ENCODE assay signal across 7 mouse cellular contexts in genomic region chr16:90386514-90387160, GRCm38 (mm10). TPM values are rescaled to one million over a fixed set of nuclear protein-coding genes. Genes with fewer than 3 reads are reported as not detected.
DNase-seq lines count a peak whose midpoint lies in the region; ATAC-seq and TF ChIP-seq lines count a peak whose summit lies in the region.

No protein-coding gene starts in this region.

- WGBS in forebrain, embryonic 13.5 days = under 1% methylated on average over 40 of the region's 49 CpGs
- under 1% methylated on average over 36 of the region's 49 CpGs for WGBS in hindbrain, embryonic 12.5 days
- WGBS in limb, embryonic 12.5 days = under 1% methylated on average over 49 of the region's 49 CpGs
- WGBS in midbrain, embryonic 14.5 days = under 1% methylated on average over 49 of the region's 49 CpGs
- WGBS in stomach, postnatal 0 days = under 1% methylated on average over 43 of the region's 49 CpGs

- H3K27me3 ChIP-seq in G1E (ENCODE audit: insufficient read depth, low read length) = 0 out of 2 replicates have a peak, but pooled peaks cover 3% of the 10 kb centered on the region
- no peaks in the 10 kb centered on the region for H3K27me3 ChIP-seq in forebrain, embryonic 13.5 days
- peaks cover 21% of the 10 kb centered on the region for H3K27me3 ChIP-seq in hindbrain, embryonic 12.5 days
- peaks cover 16% of the 10 kb centered on the region; the same call in 1 of the 2 replicates for H3K27me3 ChIP-seq in limb, embryonic 12.5 days
- H3K27me3 ChIP-seq in midbrain, embryonic 14.5 days (ENCODE audit: control insufficient read depth, insufficient read depth, low read length) = peaks cover 7% of the 10 kb centered on the region; the same call in 1 of the 2 replicates
- H3K27me3 ChIP-seq in stomach, postnatal 0 days (ENCODE audit: control insufficient read depth, insufficient read depth, low read length) = no peaks in the 10 kb centered on the region; the same call in 1 of the 2 replicates

- H3K9ac ChIP-seq in forebrain, embryonic 13.5 days = peak overlapping the region; percentile 97
- H3K9ac ChIP-seq in hindbrain, embryonic 12.5 days = peak overlapping the region; percentile 84
- peak overlapping the region; percentile 95 for H3K9ac ChIP-seq in limb, embryonic 12.5 days (replicated peaks)
- peak overlapping the region; percentile 89 for H3K9ac ChIP-seq in midbrain, embryonic 14.5 days (replicated peaks; ENCODE audit: low read length)
- peak overlapping the region; percentile 79 for H3K9ac ChIP-seq in stomach, postnatal 0 days (ENCODE audit: low read length)

- peaks cover 59% of the 10 kb centered on the region for H3K9me3 ChIP-seq in G1E (replicated peaks)
- no peaks in the 10 kb centered on the region; the same call in 1 of the 2 replicates for H3K9me3 ChIP-seq in forebrain, embryonic 13.5 days (replicated peaks)
- no peaks in the 10 kb centered on the region; the same call in 1 of the 2 replicates for H3K9me3 ChIP-seq in hindbrain, embryonic 12.5 days (replicated peaks)
- H3K9me3 ChIP-seq in limb, embryonic 12.5 days = peaks cover 11% of the 10 kb centered on the region; the same call in 1 of the 2 replicates
- no peaks in the 10 kb centered on the region for H3K9me3 ChIP-seq in midbrain, embryonic 14.5 days (ENCODE audit: control insufficient read depth, low read length)
- no peaks in the 10 kb centered on the region for H3K9me3 ChIP-seq in stomach, postnatal 0 days (ENCODE audit: control insufficient read depth, low read length)

- no peaks in the 10 kb centered on the region for H3K36me3 ChIP-seq in G1E (replicated peaks)
- H3K36me3 ChIP-seq in forebrain, embryonic 13.5 days (ENCODE audit: poor library complexity, severe bottlenecking) = peaks cover 20% of the 10 kb centered on the region
- peaks cover 13% of the 10 kb centered on the region for H3K36me3 ChIP-seq in hindbrain, embryonic 12.5 days
- peaks cover 22% of the 10 kb centered on the region for H3K36me3 ChIP-seq in limb, embryonic 12.5 days
- H3K36me3 ChIP-seq in midbrain, embryonic 14.5 days (ENCODE audit: control insufficient read depth, insufficient read depth, low read length) = 0 out of 2 replicates have a peak, but pooled peaks cover 6% of the 10 kb centered on the region
- no peaks in the 10 kb centered on the region for H3K36me3 ChIP-seq in stomach, postnatal 0 days (ENCODE audit: control insufficient read depth, insufficient read depth, low read length)

- peak overlapping the region; percentile 93 for H3K4me2 ChIP-seq in forebrain, embryonic 13.5 days
- peak overlapping the region; percentile 80 for H3K4me2 ChIP-seq in hindbrain, embryonic 12.5 days (replicated peaks)
- H3K4me2 ChIP-seq in limb, embryonic 12.5 days = peak overlapping the region; percentile 82
- peak overlapping the region; percentile 80 for H3K4me2 ChIP-seq in midbrain, embryonic 14.5 days (ENCODE audit: low read length)
- H3K4me2 ChIP-seq in stomach, postnatal 0 days (replicated peaks; ENCODE audit: low read depth) = peak overlapping the region; percentile 95

- TF ChIP-seq EP300 in stomach, postnatal 0 days (optimal IDR thresholded peaks at IDR 0.05) = no peak

- no peak for TF ChIP-seq CTCF in G1E (IDR thresholded peaks at IDR 0.05; ENCODE audit: low read depth, low read length)
- peak; percentile 68 for TF ChIP-seq CTCF in stomach, postnatal 0 days (IDR thresholded peaks at IDR 0.05; ENCODE audit: low read depth)

- H3K4me3 ChIP-seq in G1E (ENCODE audit: low read depth, low read length) = peak overlapping the region; percentile 9; the same call in 1 of the 2 replicates
- peak overlapping the region; percentile 93 for H3K4me3 ChIP-seq in forebrain, embryonic 13.5 days
- peak overlapping the region; percentile 65 for H3K4me3 ChIP-seq in hindbrain, embryonic 12.5 days
- H3K4me3 ChIP-seq in limb, embryonic 12.5 days (replicated peaks) = peak overlapping the region; percentile 92
- peak overlapping the region; percentile 78 for H3K4me3 ChIP-seq in midbrain, embryonic 14.5 days (replicated peaks; ENCODE audit: low read depth, low read length)
- H3K4me3 ChIP-seq in stomach, postnatal 0 days (ENCODE audit: low read depth, low read length) = peak overlapping the region; percentile 77

- no peaks in the 10 kb centered on the region for H3K4me1 ChIP-seq in G1E (ENCODE audit: insufficient read depth, low read depth, low read length)
- H3K4me1 ChIP-seq in forebrain, embryonic 13.5 days = peaks cover 52% of the 10 kb centered on the region
- H3K4me1 ChIP-seq in hindbrain, embryonic 12.5 days = peaks cover 39% of the 10 kb centered on the region
- H3K4me1 ChIP-seq in limb, embryonic 12.5 days (replicated peaks) = peaks cover 32% of the 10 kb centered on the region
- H3K4me1 ChIP-seq in midbrain, embryonic 14.5 days (ENCODE audit: control insufficient read depth, insufficient read depth, low read length) = peaks cover 24% of the 10 kb centered on the region
- H3K4me1 ChIP-seq in stomach, postnatal 0 days (replicated peaks; ENCODE audit: control insufficient read depth, insufficient read depth) = 0 out of 2 replicates have a peak, but pooled peaks cover 3% of the 10 kb centered on the region

- DNase-seq in G1E (ENCODE audit: low spot score) = no peak
- peak; percentile 54 to 67 for DNase-seq in adrenal gland, postnatal 36 days
- DNase-seq in midbrain, embryonic 14.5 days = peak; percentile 76
- DNase-seq in stomach, postnatal 0 days (ENCODE audit: low spot score) = peak; percentile 38

- no peak for ATAC-seq in G1E (ENCODE audit: extremely low read depth, insufficient number of reproducible peaks, low FRiP score, poor library complexity, severe bottlenecking)
- peak; percentile 61 for ATAC-seq in forebrain, embryonic 13.5 days
- peak; percentile 73 for ATAC-seq in hindbrain, embryonic 12.5 days (ENCODE audit: low FRiP score)
- ATAC-seq in limb, embryonic 12.5 days (ENCODE audit: insufficient number of reproducible peaks, insufficient read depth, low FRiP score, low TSS enrichment, low read depth) = peak; percentile 72
- ATAC-seq in midbrain, embryonic 14.5 days (ENCODE audit: low FRiP score, low TSS enrichment) = peak; percentile 54; the same call in 1 of the 2 replicates
- peak; percentile 46 for ATAC-seq in stomach, postnatal 0 days (ENCODE audit: low FRiP score, low TSS enrichment)

- peak overlapping the region; percentile 99 for H3K27ac ChIP-seq in forebrain, embryonic 13.5 days
- peak overlapping the region; percentile 94 for H3K27ac ChIP-seq in hindbrain, embryonic 12.5 days
- H3K27ac ChIP-seq in limb, embryonic 12.5 days = peak overlapping the region; percentile 99
- peak overlapping the region; percentile 92 for H3K27ac ChIP-seq in midbrain, embryonic 14.5 days (replicated peaks; ENCODE audit: low read depth, low read length)
- peak overlapping the region; percentile 83 for H3K27ac ChIP-seq in stomach, postnatal 0 days (replicated peaks)

RNA-seq across cellular contexts. Expression of gene Hunk, which starts 0.8 kb away (rescaled TPM):
- total RNA-seq in G1E (2014; fragmentation: Nextera tagmentation) (not detected in 2 replicates), G1E (2017) (0.06 and 0.11 TPM in 2 replicates)
- polyA plus RNA-seq in G1E (2012) = not detected in 2 replicates
- total RNA-seq in adrenal gland, postnatal 36 days (2021) = 10 to 100 TPM in 1 of 2 experiments, 1 to 10 TPM in 1; 4.3 to 10.5 TPM
- 10.3 and 11.1 TPM in 2 replicates for polyA plus RNA-seq in forebrain, embryonic 13.5 days (2015; fragmentation: Nextera tagmentation; extraction: Ambion mirVana)
- 17.9 and 18.9 TPM in 2 replicates for polyA plus RNA-seq in hindbrain, embryonic 12.5 days (2016; fragmentation: Nextera tagmentation; extraction: Ambion mirVana)
- 22.2 and 25.8 TPM in 2 replicates for polyA plus RNA-seq in limb, embryonic 12.5 days (2016; fragmentation: Nextera tagmentation; extraction: Ambion mirVana)
- 8.1 and 8.7 TPM in 2 replicates for polyA plus RNA-seq in midbrain, embryonic 14.5 days (2014; fragmentation: Nextera tagmentation; extraction: Ambion mirVana)
- polyA plus RNA-seq in stomach, postnatal 0 days (2015; fragmentation: Nextera tagmentation; extraction: Ambion mirVana) = 1.8 and 1.9 TPM in 2 replicates

Comparison
In these comparisons a context has a peak if more than half of its experiments do, and no peak if none do; other contexts are left out.
1. H3K4me3 ChIP-seq: peak in every context shown above with its lines; median percentile 93 in forebrain, embryonic 13.5 days; 92 in limb, embryonic 12.5 days; 78 in midbrain, embryonic 14.5 days; 77 in stomach, postnatal 0 days; 65 in hindbrain, embryonic 12.5 days; 9 in G1E.